In genomic region chr3:101653446-101653845, GRCm38 (mm10) we compare ENCODE assay signal across 10 mouse cellular contexts. TPM values are rescaled to one million over a fixed set of nuclear protein-coding genes. Genes with fewer than 3 reads are reported as not detected.
DNase-seq lines count a peak whose midpoint lies in the region; ATAC-seq and TF ChIP-seq lines count a peak whose summit lies in the region.
"Had no signal": no experiment of that assay in that cellular context is flagged by ENCODE, and none has a peak within 500 bp of the region (broad histone marks: within the 10 kb centered on the region; RNA-seq: fewer than 3 reads in every experiment).

No protein-coding gene starts in this region.

- H3K27ac ChIP-seq in forebrain, embryonic 13.5 days = no peak overlapping the region
- H3K27ac ChIP-seq in forebrain, embryonic 12.5 days = no peak overlapping the region
- no peak overlapping the region for H3K27ac ChIP-seq in neural tube, embryonic 14.5 days (ENCODE audit: low read depth, low read length)
- H3K27ac ChIP-seq in liver, postnatal 0 days (ENCODE audit: low read depth) = no peak overlapping the region
- H3K27ac ChIP-seq: liver, embryonic 15.5 days had no signal

- H3K9ac ChIP-seq in forebrain, embryonic 13.5 days = no peak overlapping the region
- H3K9ac ChIP-seq in forebrain, embryonic 12.5 days = no peak overlapping the region
- H3K9ac ChIP-seq in neural tube, embryonic 14.5 days (replicated peaks; ENCODE audit: low read depth, low read length) = no peak overlapping the region
- H3K9ac ChIP-seq in liver, postnatal 0 days (replicated peaks) = no peak overlapping the region
- H3K9ac ChIP-seq: liver, embryonic 15.5 days had no signal

- peak; percentile 63 to 69 for DNase-seq in cerebellum, adult 18-20 months
- peak; percentile 44 for DNase-seq in layer of hippocampus, adult 11-12 months (ENCODE audit: low spot score)
- no peak for DNase-seq in adrenal gland, postnatal 36 days
- DNase-seq in liver, postnatal 0 days = no peak
- DNase-seq: heart, postnatal 36 days had no signal

- H3K4me2 ChIP-seq in forebrain, embryonic 13.5 days = no peak overlapping the region
- no peak overlapping the region for H3K4me2 ChIP-seq in forebrain, embryonic 12.5 days
- H3K4me2 ChIP-seq in neural tube, embryonic 14.5 days (ENCODE audit: low read depth, low read length) = no peak overlapping the region
- no peak overlapping the region for H3K4me2 ChIP-seq in liver, postnatal 0 days (ENCODE audit: low read depth, low read length)
- H3K4me2 ChIP-seq: liver, embryonic 15.5 days had no signal

- H3K4me1 ChIP-seq in forebrain, embryonic 13.5 days = no peaks in the 10 kb centered on the region
- no peaks in the 10 kb centered on the region for H3K4me1 ChIP-seq in forebrain, embryonic 12.5 days
- H3K4me1 ChIP-seq in neural tube, embryonic 14.5 days (ENCODE audit: control insufficient read depth, insufficient read depth, low read length) = 0 out of 2 replicates have a peak, but pooled peaks cover 4% of the 10 kb centered on the region
- H3K4me1 ChIP-seq in liver, postnatal 0 days (ENCODE audit: insufficient read depth) = no peaks in the 10 kb centered on the region
- H3K4me1 ChIP-seq: liver, embryonic 15.5 days had no signal

- H3K4me3 ChIP-seq in forebrain, embryonic 13.5 days = no peak overlapping the region
- no peak overlapping the region for H3K4me3 ChIP-seq in forebrain, embryonic 12.5 days (replicated peaks)
- no peak overlapping the region for H3K4me3 ChIP-seq in neural tube, embryonic 14.5 days (ENCODE audit: low read depth, low read length)
- H3K4me3 ChIP-seq in liver, postnatal 0 days (ENCODE audit: low read depth, low read length) = no peak overlapping the region
- H3K4me3 ChIP-seq: liver, embryonic 15.5 days had no signal

- no peaks in the 10 kb centered on the region for H3K36me3 ChIP-seq in forebrain, embryonic 13.5 days (ENCODE audit: poor library complexity, severe bottlenecking)
- no peaks in the 10 kb centered on the region for H3K36me3 ChIP-seq in forebrain, embryonic 12.5 days (replicated peaks)
- H3K36me3 ChIP-seq in neural tube, embryonic 14.5 days (ENCODE audit: control insufficient read depth, insufficient read depth, low read length) = no peaks in the 10 kb centered on the region
- H3K36me3 ChIP-seq in liver, postnatal 0 days (replicated peaks; ENCODE audit: insufficient read depth, low read length) = no peaks in the 10 kb centered on the region
- H3K36me3 ChIP-seq: liver, embryonic 15.5 days had no signal

- WGBS in forebrain, embryonic 13.5 days = 71% methylated on average over 7 of the region's 7 CpGs
- WGBS in forebrain, embryonic 12.5 days = 70% methylated on average over 7 of the region's 7 CpGs
- 41% methylated on average over 7 of the region's 7 CpGs for WGBS in neural tube, embryonic 14.5 days
- WGBS in liver, postnatal 0 days (ENCODE audit: insufficient replicate concordance) = 71% methylated on average over 7 of the region's 7 CpGs

- TF ChIP-seq EP300 in liver, postnatal 0 days (IDR thresholded peaks at IDR 0.05; ENCODE audit: low read depth) = no peak

- H3K9me3 ChIP-seq in forebrain, embryonic 13.5 days (replicated peaks) = no peaks in the 10 kb centered on the region
- no peaks in the 10 kb centered on the region for H3K9me3 ChIP-seq in forebrain, embryonic 12.5 days
- H3K9me3 ChIP-seq in neural tube, embryonic 14.5 days (ENCODE audit: control insufficient read depth, low read length) = no peaks in the 10 kb centered on the region
- H3K9me3 ChIP-seq in liver, postnatal 0 days (ENCODE audit: low read length) = no peaks in the 10 kb centered on the region
- H3K9me3 ChIP-seq: liver, embryonic 15.5 days had no signal

- TF ChIP-seq CTCF in liver, postnatal 0 days (IDR thresholded peaks at IDR 0.05; ENCODE audit: low read depth) = no peak

- H3K27me3 ChIP-seq in forebrain, embryonic 13.5 days = no peaks in the 10 kb centered on the region
- H3K27me3 ChIP-seq in forebrain, embryonic 12.5 days = no peaks in the 10 kb centered on the region
- H3K27me3 ChIP-seq in neural tube, embryonic 14.5 days (ENCODE audit: control insufficient read depth, insufficient read depth, low read length) = no peaks in the 10 kb centered on the region
- H3K27me3 ChIP-seq in liver, postnatal 0 days (ENCODE audit: insufficient read depth, low read length) = no peaks in the 10 kb centered on the region
- H3K27me3 ChIP-seq: liver, embryonic 15.5 days had no signal

- peak; percentile 33; the same call in 1 of the 2 replicates for ATAC-seq in forebrain, embryonic 13.5 days
- no peak for ATAC-seq in forebrain, embryonic 12.5 days (ENCODE audit: low FRiP score)
- ATAC-seq in neural tube, embryonic 14.5 days (ENCODE audit: low read depth) = peak; percentile 38; the same call in 1 of the 2 replicates
- ATAC-seq in liver, postnatal 0 days = no peak
- ATAC-seq in megakaryocyte progenitor cell, adult 5-6 weeks (replicated peaks; ENCODE audit: poor library complexity) = no peak

RNA-seq across cellular contexts. Expression of gene Atp1a1, which starts 49.0 kb away (rescaled TPM):
- 32.5 and 34.0 TPM in 2 replicates for polyA plus RNA-seq in forebrain, embryonic 13.5 days (2015; fragmentation: Nextera tagmentation; extraction: Ambion mirVana)
- 45.0 and 51.5 TPM in 2 replicates for polyA plus RNA-seq in forebrain, embryonic 12.5 days (2016; fragmentation: Nextera tagmentation; extraction: Ambion mirVana)
- polyA plus RNA-seq in neural tube, embryonic 14.5 days (2014; fragmentation: Nextera tagmentation; extraction: Ambion mirVana) = 105 and 115 TPM in 2 replicates
- 100 to 1,000 TPM; 823 to 834 TPM for total RNA-seq in adrenal gland, postnatal 36 days (2021)
- polyA plus RNA-seq in liver, postnatal 0 days (2015; fragmentation: Nextera tagmentation; extraction: Ambion mirVana) = 39.3 and 40.8 TPM in 2 replicates
- 69.5 and 75.2 TPM in 2 replicates for total RNA-seq in megakaryocyte progenitor cell, adult 5-6 weeks (2015)
- 126 and 129 TPM in 2 replicates for total RNA-seq in megakaryocyte progenitor cell, adult 5-6 weeks (2017)

Comparison
In these comparisons a context has a peak if more than half of its experiments do, and no peak if none do; other contexts are left out.
1. ATAC-seq: peak in forebrain, embryonic 13.5 days (single experiment) and neural tube, embryonic 14.5 days (single experiment); none in forebrain, embryonic 12.5 days (single experiment), liver, postnatal 0 days (single experiment) and megakaryocyte progenitor cell, adult 5-6 weeks (single experiment).
2. DNase-seq: peak in cerebellum, adult 18-20 months (2 of 2) and layer of hippocampus, adult 11-12 months (single experiment); none in adrenal gland, postnatal 36 days (0 of 2) and liver, postnatal 0 days (single experiment).